Mouse (Mus musculus) layer of hippocampus, adult 9-10 months (tissue): ENCODE measurements around the gene Gm10310.
"Not testable (repeated sequence)": the region's sequence is repeated elsewhere in the genome, so short reads cannot be mapped to it uniquely, and the experiment has no call there.

Experiments used
- DNase-seq: peaks from one replicate; pipeline ENCODE4 v3.0.0; 2022; ENCODE audit warnings: low spot score

Gm10310 gene

GRCm38 (mm10) chr10:129984962-129985361, at the start of gene Gm10310:
Gene Gm10310 (minus strand): TSS chr10:129985062.
- DNase-seq, result not testable (repeated sequence)

- DNase-seq, result no peak
Measured at GRCm38 (mm10) chr10:130030048-130030447, 45.2 kb upstream of the Gm10310 start, which contains the start of gene Olfr821. Gene Olfr821 (plus strand): TSS chr10:130030348.

GRCm38 (mm10) chr10:130012321-130012720, 27.5 kb upstream of the Gm10310 start, which contains the start of gene Olfr820:
Gene Olfr820 (plus strand): TSS chr10:130012621.
- DNase-seq, result no peak

- DNase-seq, result not testable (repeated sequence)
Measured at GRCm38 (mm10) chr10:130005366-130005765, 20.5 kb upstream of the Gm10310 start.

GRCm38 (mm10) chr10:130004104-130004503, 19.2 kb upstream of the Gm10310 start:
- not testable (repeated sequence) for DNase-seq

GRCm38 (mm10) chr10:129981867-129982266, 3.0 kb downstream of the Gm10310 start:
- not testable (repeated sequence) for DNase-seq

GRCm38 (mm10) chr10:129976040-129976439, 8.8 kb downstream of the Gm10310 start, which contains the start of gene Olfr247:
Gene Olfr247 (minus strand): TSS chr10:129976140.
- DNase-seq, result not testable (repeated sequence)

- DNase-seq, result not testable (repeated sequence)
Measured at GRCm38 (mm10) chr10:129972994-129973393, 11.9 kb downstream of the Gm10310 start.

GRCm38 (mm10) chr10:129967166-129967565, 17.7 kb downstream of the Gm10310 start, which contains the start of gene Olfr819:
Gene Olfr819 (minus strand): TSS chr10:129967266.
- DNase-seq, result not testable (repeated sequence)

- not testable (repeated sequence) for DNase-seq
Measured at GRCm38 (mm10) chr10:129966232-129966631, 18.6 kb downstream of the Gm10310 start.

- no peak for DNase-seq
Measured at GRCm38 (mm10) chr10:129949000-129949399, 35.9 kb downstream of the Gm10310 start, which contains the start of gene Olfr818. Gene Olfr818 (minus strand): TSS chr10:129949100.
